ENCODE assay signal across 8 mouse cellular contexts in genomic region chr1:154884275-154885206, GRCm38 (mm10). TPM values are rescaled to one million over a fixed set of nuclear protein-coding genes. Genes with fewer than 3 reads are reported as not detected.
DNase-seq lines count a peak whose midpoint lies in the region; ATAC-seq and TF ChIP-seq lines count a peak whose summit lies in the region.

TSS of gene Cacna1e (minus strand) at chr1:154884501.

- H3K36me3 ChIP-seq in kidney, embryonic 15.5 days = no peaks in the 10 kb centered on the region
- H3K36me3 ChIP-seq in ES-E14 (ENCODE audit: control insufficient read depth, insufficient read depth, low read length, poor library complexity, severe bottlenecking) = no peaks in the 10 kb centered on the region
- no peaks in the 10 kb centered on the region for H3K36me3 ChIP-seq in heart, postnatal 0 days (replicated peaks; ENCODE audit: control insufficient read depth, insufficient read depth, low read length)
- H3K36me3 ChIP-seq in limb, embryonic 13.5 days = no peaks in the 10 kb centered on the region

- peaks cover 13% of the 10 kb centered on the region for H3K4me1 ChIP-seq in kidney, embryonic 15.5 days
- H3K4me1 ChIP-seq in ES-E14 (ENCODE audit: control insufficient read depth in 2 of 2, insufficient read depth in 2 of 2, low read length in 2 of 2, poor library complexity in 1 of 2) = 0 out of 4 replicates have a peak, but pooled peaks cover 0 to 3% of the 10 kb centered on the region in 2 experiments
- H3K4me1 ChIP-seq in heart, postnatal 0 days (ENCODE audit: control insufficient read depth, insufficient read depth) = no peaks in the 10 kb centered on the region
- peaks cover 11% of the 10 kb centered on the region for H3K4me1 ChIP-seq in limb, embryonic 13.5 days
- peaks cover 14% of the 10 kb centered on the region for H3K4me1 ChIP-seq in olfactory bulb, adult 2 months (ENCODE audit: control insufficient read depth, insufficient read depth, low read length)

- H3K9ac ChIP-seq in kidney, embryonic 15.5 days = 0 out of 2 replicates have a peak within 1 kb of the TSS, but pooled peaks have one; percentile 30
- H3K9ac ChIP-seq in ES-E14 (ENCODE audit: insufficient read depth, low read depth, low read length, poor library complexity, severe bottlenecking) = no peak within 1 kb of the TSS
- no peak within 1 kb of the TSS; the same call in 1 of the 2 replicates for H3K9ac ChIP-seq in heart, postnatal 0 days (replicated peaks; ENCODE audit: low read depth, low read length)
- H3K9ac ChIP-seq in limb, embryonic 13.5 days = peak within 1 kb of the TSS; percentile 56

- no peak for TF ChIP-seq CTCF in heart, postnatal 0 days (IDR thresholded peaks at IDR 0.05; ENCODE audit: low read depth)
- TF ChIP-seq CTCF in olfactory bulb, adult 2 months (IDR thresholded peaks at IDR 0.05; ENCODE audit: insufficient read depth, low read depth, low read length) = no peak

- WGBS in kidney, embryonic 15.5 days = 8% methylated on average over 31 of the region's 31 CpGs
- 6% methylated on average over 31 of the region's 31 CpGs for WGBS in heart, postnatal 0 days
- WGBS in limb, embryonic 13.5 days = 5% methylated on average over 31 of the region's 31 CpGs
- 9% methylated on average over 31 of the region's 31 CpGs for WGBS in olfactory bulb, adult 2 months

- no peak for TF ChIP-seq POLR2A in olfactory bulb, adult 2 months (IDR thresholded peaks at IDR 0.05; ENCODE audit: insufficient read depth, low read depth, low read length)

- in situ Hi-C loops in ES-E14 (cut with MboI; ENCODE audit: low sequenced_read_pairs in 2 of 2, unreplicated experiment in 2 of 2) = no loop called here

- peak within 1 kb of the TSS; percentile 74 for H3K4me2 ChIP-seq in kidney, embryonic 15.5 days
- H3K4me2 ChIP-seq in heart, postnatal 0 days (ENCODE audit: low read depth, low read length) = peak within 1 kb of the TSS; percentile 63
- H3K4me2 ChIP-seq in limb, embryonic 13.5 days (replicated peaks) = peak within 1 kb of the TSS; percentile 77

- no peak within 1 kb of the TSS for H3K27ac ChIP-seq in kidney, embryonic 15.5 days
- H3K27ac ChIP-seq in ES-E14 (ENCODE audit: insufficient read depth, low read depth, low read length, poor library complexity, severe bottlenecking) = no peak within 1 kb of the TSS
- no peak within 1 kb of the TSS for H3K27ac ChIP-seq in heart, postnatal 0 days (ENCODE audit: low read depth)
- H3K27ac ChIP-seq in limb, embryonic 13.5 days = no peak within 1 kb of the TSS
- no peak within 1 kb of the TSS for H3K27ac ChIP-seq in olfactory bulb, adult 2 months (ENCODE audit: insufficient read depth, low read depth, low read length)

- no peak for DNase-seq in kidney, adult 8-10 months
- no peak for DNase-seq in ES-E14 (ENCODE audit: low read depth, low spot score)
- peak; percentile 77 to 82 for DNase-seq in cerebellum, postnatal 25 days
- DNase-seq in heart, postnatal 0 days (ENCODE audit: low spot score) = no peak
- no peak for DNase-seq in frontal cortex, postnatal 14 days (ENCODE audit: low spot score in 2 of 2)

- peak within 1 kb of the TSS; percentile 47 for H3K4me3 ChIP-seq in kidney, embryonic 15.5 days (replicated peaks)
- H3K4me3 ChIP-seq in ES-E14 (ENCODE audit: insufficient read depth in 1 of 2, low read depth in 1 of 2, low read length in 2 of 2, poor library complexity in 1 of 2, severe bottlenecking in 1 of 2) = peak within 1 kb of the TSS; percentile 17 to 58; a peak in 3 of 4 replicates
- peak within 1 kb of the TSS; percentile 43 for H3K4me3 ChIP-seq in heart, postnatal 0 days (ENCODE audit: low read depth, low read length)
- peak within 1 kb of the TSS; percentile 47 for H3K4me3 ChIP-seq in limb, embryonic 13.5 days
- peak within 1 kb of the TSS; percentile 42 for H3K4me3 ChIP-seq in olfactory bulb, adult 2 months (ENCODE audit: insufficient read depth, low read depth, low read length)

- no peaks in the 10 kb centered on the region for H3K9me3 ChIP-seq in kidney, embryonic 15.5 days (replicated peaks)
- no peaks in the 10 kb centered on the region for H3K9me3 ChIP-seq in ES-E14 (ENCODE audit: control insufficient read depth, insufficient read depth, low read depth, low read length)
- no peaks in the 10 kb centered on the region for H3K9me3 ChIP-seq in heart, postnatal 0 days (replicated peaks; ENCODE audit: control insufficient read depth, low read length)
- no peaks in the 10 kb centered on the region for H3K9me3 ChIP-seq in limb, embryonic 13.5 days

- peak; percentile 49 for ATAC-seq in kidney, embryonic 15.5 days (replicated peaks; ENCODE audit: low FRiP score)
- ATAC-seq in heart, postnatal 0 days (ENCODE audit: insufficient read depth, low read depth) = no peak
- ATAC-seq in limb, embryonic 13.5 days (ENCODE audit: low FRiP score, low read depth) = peak; percentile 48; the same call in 1 of the 2 replicates

- H3K27me3 ChIP-seq in kidney, embryonic 15.5 days = peaks cover 46% of the 10 kb centered on the region
- peaks cover 31% of the 10 kb centered on the region for H3K27me3 ChIP-seq in heart, postnatal 0 days (ENCODE audit: control insufficient read depth, insufficient read depth, low read length)
- H3K27me3 ChIP-seq in limb, embryonic 13.5 days = peaks cover 51% of the 10 kb centered on the region

- TF ChIP-seq EP300 in heart, postnatal 0 days (IDR thresholded peaks at IDR 0.05; ENCODE audit: low read depth) = no peak

TF ChIP-seq in ES-E14, 5 proteins besides CTCF, POLR2A, EP300 and RAD21:
- TF ChIP-seq MAFK (IDR thresholded peaks at IDR 0.05; ENCODE audit: insufficient read depth, low read depth, low read length) = no peak
- no peak for TF ChIP-seq CHD2 (IDR thresholded peaks at IDR 0.05; ENCODE audit: low read depth, low read length)
- TF ChIP-seq ZNF384 (IDR thresholded peaks at IDR 0.05; ENCODE audit: low read depth, low read length) = no peak
- no peak for TF ChIP-seq HCFC1 (IDR thresholded peaks at IDR 0.05; ENCODE audit: borderline replicate concordance, insufficient read depth, low read length)
- TF ChIP-seq ZC3H11A (IDR thresholded peaks at IDR 0.05; ENCODE audit: borderline replicate concordance, low read depth, low read length) = no peak
TF ChIP-seq in ES-E14: peak in this region for 0.

RNA-seq across cellular contexts. Expression of gene Cacna1e, which starts in this region (rescaled TPM):
- 0.06 and 0.14 TPM in 2 replicates for polyA plus RNA-seq in kidney, embryonic 15.5 days (2015; fragmentation: Nextera tagmentation; extraction: Ambion mirVana)
- 0.31 and 0.42 TPM in 2 replicates for total RNA-seq in ES-E14 (2012; rRNA removed)
- total RNA-seq in heart, postnatal 0 days (2014; rRNA removed; ENCODE audit: low replicate concordance) = 0.08 and 0.15 TPM in 2 replicates
- 0.04 and 0.05 TPM in 2 replicates for polyA plus RNA-seq in heart, postnatal 0 days (2015; fragmentation: Nextera tagmentation; extraction: Ambion mirVana)
- polyA plus RNA-seq in limb, embryonic 13.5 days (2015; fragmentation: Nextera tagmentation; extraction: Ambion mirVana) = 0.77 and 1.0 TPM in 2 replicates
- polyA plus RNA-seq in olfactory bulb, adult 2 months (2012; ENCODE audit: insufficient read depth, insufficient read length, low replicate concordance, missing spikeins) = 60.8 TPM in 1 of 2 replicates, not detected in the other

Comparison
In these comparisons a context has a peak if more than half of its experiments do, and no peak if none do; other contexts are left out.
1. Peak in ATAC-seq, H3K4me3 ChIP-seq, H3K9ac ChIP-seq and H3K4me2 ChIP-seq in kidney, embryonic 15.5 days; RNA of the gene not detected or under 1 TPM.
2. DNase-seq: peak in cerebellum, postnatal 25 days (2 of 2); none in kidney, adult 8-10 months (0 of 2), ES-E14 (single experiment), heart, postnatal 0 days (single experiment) and frontal cortex, postnatal 14 days (0 of 2).
3. Peak in every context shown above with its lines, with median percentiles within 50 percentile points of each other: H3K4me2 ChIP-seq and H3K4me3 ChIP-seq.